Mouse (Mus musculus): ENCODE results near the gene Pex11a. TPM values are rescaled to one million over a fixed set of nuclear protein-coding genes. Genes with fewer than 3 reads are reported as not detected.

Gene Pex11a
- polyA plus RNA-seq, 1 experiment from 2014 or later, result 17.5 TPM

DNA sequence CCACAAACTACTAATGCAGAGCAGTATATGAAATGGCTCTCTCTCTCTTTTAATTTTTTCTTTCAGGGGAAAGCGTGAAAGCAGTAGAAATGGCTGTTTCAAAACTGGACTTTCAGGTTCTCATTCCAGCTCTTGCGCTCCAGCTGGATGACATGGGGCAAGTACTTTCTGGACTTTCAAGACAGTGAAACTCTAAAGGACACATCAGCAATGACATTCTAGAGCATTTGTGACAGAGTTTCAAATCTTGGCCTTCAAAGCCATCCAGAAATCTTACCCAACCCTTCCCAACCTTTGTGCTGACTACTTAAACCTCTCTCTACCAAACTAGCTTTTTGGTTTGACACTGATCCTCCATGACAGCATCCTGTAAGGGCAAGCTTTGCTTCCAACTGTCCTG lies 4.0 kb downstream of the Pex11a start:
- DNase-seq (ENCODE audit: low read depth, low spot score), result no peak
- H3K27me3 ChIP-seq, result no peaks in the 10 kb centered on the region
- ChIA-PET CTCF (interaction anchor here (3.3 kb wide), 1 partner anchor 11 kb away, joined by 13 read pairs; no protein-coding TSS in a partner anchor), POLR2A (interaction anchor here (0.6 kb wide), 1 partner anchor 375 kb away, joined by 3 read pairs; no protein-coding TSS in a partner anchor)
- in situ Hi-C loops (cut with MboI; ENCODE audit: low pct_unique_long_range_greater_than_20kb), result no loop called here
- no peak for TF ChIP-seq CTCF (IDR thresholded peaks at IDR 0.05)
- ATAC-seq, result no peak

DNA sequence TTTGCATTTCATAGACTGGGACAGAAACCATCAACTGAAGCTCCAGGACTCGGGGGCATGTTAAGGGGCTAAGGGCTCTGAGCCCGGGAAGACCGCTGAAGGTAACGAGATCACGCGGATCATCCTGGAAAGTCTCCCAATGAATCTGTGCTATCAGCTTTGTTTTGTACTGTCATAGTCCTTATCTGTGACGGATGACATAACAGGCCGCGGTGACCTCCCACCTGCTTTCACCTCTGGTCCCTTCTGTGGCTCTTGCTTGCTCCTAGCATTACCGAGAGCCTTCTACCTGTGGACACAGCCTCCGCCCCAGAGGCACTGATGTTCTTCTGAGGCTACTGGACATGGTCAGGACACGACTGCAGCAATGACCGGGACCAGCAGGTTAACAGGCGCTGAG lies 6.4 kb downstream of the Pex11a start:
- ChIA-PET CTCF (interaction anchor here (3.3 kb wide), 1 partner anchor 9 kb away, joined by 13 read pairs; no protein-coding TSS in a partner anchor), POLR2A (no interaction called here)
- no peaks in the 10 kb centered on the region for H3K27me3 ChIP-seq
- DNase-seq (ENCODE audit: low read depth, low spot score), result no peak
- ATAC-seq, result no peak
- in situ Hi-C loops (cut with MboI; ENCODE audit: low pct_unique_long_range_greater_than_20kb), result no loop called here
- TF ChIP-seq CTCF (IDR thresholded peaks at IDR 0.05), result no peak

DNA sequence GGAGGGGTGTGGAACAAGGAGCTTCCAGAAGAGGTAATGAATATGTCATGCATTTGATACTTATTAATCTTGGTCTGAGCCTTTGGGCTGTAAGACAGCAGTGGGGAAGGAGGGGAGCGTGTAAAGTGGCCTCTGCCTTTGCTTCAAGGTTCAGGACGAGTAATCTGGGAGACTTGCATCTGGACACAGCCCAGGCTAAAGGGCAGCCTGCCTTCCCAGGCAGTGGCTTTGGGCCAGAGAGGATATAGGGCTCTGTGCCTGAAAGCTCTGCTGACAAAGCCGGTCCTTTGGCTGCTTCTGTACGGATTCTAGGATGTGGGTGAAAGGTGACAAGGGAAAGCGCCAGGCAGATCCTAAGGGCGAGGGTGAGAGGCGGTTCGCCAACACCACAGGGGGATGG lies 8.4 kb downstream of the Pex11a start:
- ChIA-PET POLR2A (interaction anchor here (0.6 to 1.3 kb wide), 2 partner anchors 9 to 156 kb away, joined by 3 to 5 read pairs; partner anchors contain the start of genes Pex11a and Wdr93), CTCF (no interaction called here)
- no peak for TF ChIP-seq CTCF (IDR thresholded peaks at IDR 0.05)
- DNase-seq (ENCODE audit: low read depth, low spot score), result no peak
- no peak for ATAC-seq
- in situ Hi-C loops (cut with MboI; ENCODE audit: low pct_unique_long_range_greater_than_20kb), result no loop called here
- no peaks in the 10 kb centered on the region for H3K27me3 ChIP-seq

DNA sequence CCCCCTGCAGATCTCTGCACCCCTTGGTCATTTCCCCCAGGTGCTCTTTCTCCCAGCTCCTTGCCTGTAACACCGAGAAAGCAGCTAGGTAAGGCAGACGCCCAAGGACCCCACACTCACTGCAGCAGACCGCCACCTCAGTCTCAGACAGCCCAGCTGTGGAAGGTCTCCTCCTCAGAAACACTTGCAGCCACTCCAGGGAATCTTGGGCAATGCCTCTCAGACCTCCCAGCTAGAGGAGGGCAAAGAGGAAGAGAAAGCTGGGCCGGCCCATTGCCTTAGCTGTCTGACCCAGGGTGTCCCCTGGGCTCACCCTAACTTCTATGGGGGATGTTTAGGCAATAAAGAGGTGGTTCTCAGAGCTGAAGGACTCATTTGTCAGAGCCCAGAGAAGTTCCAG lies 10.3 kb downstream of the Pex11a start, which contains the start of gene Plin1:
TSS of gene Plin1 (minus strand) at position 282 of the 400 bp plus-strand sequence.
- POLR2A ChIA-PET, result no interaction called here
- in situ Hi-C loops (cut with MboI; ENCODE audit: low pct_unique_long_range_greater_than_20kb), result no loop called here

DNA sequence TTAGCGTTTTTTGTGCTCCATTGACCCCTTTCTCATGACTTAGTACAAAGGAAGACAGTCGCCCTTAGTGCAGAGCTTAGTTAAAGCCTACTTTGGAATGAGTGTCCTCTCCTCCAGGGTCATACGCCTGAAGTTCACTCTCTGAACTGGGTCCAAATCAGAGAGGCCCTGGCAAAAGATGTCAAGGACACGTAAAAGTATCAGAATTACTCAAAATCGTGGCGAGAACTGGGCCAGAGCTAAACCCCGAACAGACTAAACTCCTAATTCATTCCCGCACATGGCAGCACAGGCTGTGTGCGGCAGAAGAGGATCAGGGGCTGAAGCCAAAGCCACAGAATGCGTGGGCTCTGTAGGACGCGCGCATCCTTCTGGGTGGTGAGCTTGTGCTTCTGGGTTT lies 11.5 kb downstream of the Pex11a start:
- in situ Hi-C loops (cut with MboI; ENCODE audit: low pct_unique_long_range_greater_than_20kb), result no loop called here
- DNase-seq (ENCODE audit: low read depth, low spot score) (no peak), ATAC-seq (no peak)
- CTCF ChIA-PET, result interaction anchor here (7.4 kb wide), 1 partner anchor 30 kb away, joined by 32 read pairs; no protein-coding TSS in a partner anchor
- no peaks in the 10 kb centered on the region for H3K27me3 ChIP-seq
- POLR2A ChIA-PET, result no interaction called here
- TF ChIP-seq CTCF (IDR thresholded peaks at IDR 0.05), result no peak

More for the DNA sequence above, 10.3 kb downstream of the Pex11a start, which contains the start of gene Plin1:
- DNase-seq (ENCODE audit: low read depth, low spot score), result no peak
- ATAC-seq, result no peak
- H3K27me3 ChIP-seq, result no peaks in the 10 kb centered on the region
- CTCF ChIA-PET, result interaction anchor here (1.6 kb wide), 1 partner anchor 65 kb away, joined by 6 read pairs; no protein-coding TSS in a partner anchor
- TF ChIP-seq CTCF (IDR thresholded peaks at IDR 0.05), result no peak

DNA sequence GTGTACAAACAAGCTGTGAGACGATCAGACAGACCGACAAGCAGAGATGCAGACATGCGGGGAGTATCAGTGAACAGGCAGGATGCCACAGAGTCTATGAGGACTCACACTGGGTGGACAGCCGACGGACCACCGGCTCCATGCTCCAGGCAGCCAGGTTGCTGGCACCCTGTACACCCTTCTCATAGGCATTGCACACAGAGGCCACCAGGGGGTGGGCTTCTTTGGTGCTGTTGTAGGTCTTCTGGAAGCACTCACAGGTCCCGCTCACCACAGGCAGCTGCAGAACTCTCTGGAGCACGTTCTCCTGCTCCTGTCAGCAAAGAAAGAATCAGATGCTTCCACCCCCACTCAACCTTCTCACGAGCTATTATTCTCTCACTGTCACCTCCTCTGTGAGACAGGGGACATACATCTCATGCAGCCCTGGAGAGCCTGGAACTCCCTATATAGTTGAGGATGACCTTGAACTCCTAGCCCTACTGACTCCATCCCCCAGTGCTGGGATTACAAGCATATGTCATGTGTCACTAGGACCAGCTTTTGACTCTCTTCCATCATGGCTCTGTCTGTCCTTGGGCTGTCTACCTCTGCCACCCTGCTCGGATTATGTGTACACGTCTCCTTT lies 13.1 kb downstream of the Pex11a start:
- H3K27me3 ChIP-seq, result peaks cover 5% of the 10 kb centered on the region
- ATAC-seq (no peak), DNase-seq (ENCODE audit: low read depth, low spot score) (no peak)
- TF ChIP-seq CTCF (IDR thresholded peaks at IDR 0.05), result no peak
- ChIA-PET POLR2A (no interaction called here), CTCF (interaction anchor here (0.9 to 7.4 kb wide), 10 partner anchors 10 to 234 kb away, joined by 3 to 32 read pairs (median 6); partner anchors contain the start of gene Ticrr)
- in situ Hi-C loops (cut with MboI; ENCODE audit: low pct_unique_long_range_greater_than_20kb), result loop anchor here (5.0 kb wide), 2 partner anchors 53 to 118 kb away; no protein-coding TSS in a partner anchor

DNA sequence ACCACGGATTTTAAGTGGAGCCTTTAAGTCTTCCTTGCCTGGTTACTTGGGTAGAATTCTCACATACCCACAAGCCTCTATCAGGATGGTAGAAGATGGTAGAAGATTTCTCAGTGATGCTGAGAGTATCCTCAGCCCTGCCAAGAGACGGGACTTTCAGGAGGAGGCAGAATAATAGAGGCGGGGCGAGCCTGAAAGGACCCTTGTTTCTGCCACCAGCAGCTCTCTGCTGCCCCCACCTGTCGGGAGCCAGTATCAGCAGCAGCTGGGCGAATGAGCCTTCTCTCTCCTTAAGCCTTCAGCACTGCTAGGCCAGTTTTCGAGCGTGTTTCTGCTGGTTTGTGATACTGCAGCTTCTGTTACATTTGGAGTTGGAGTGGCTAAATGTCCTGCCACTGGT lies 13.8 kb downstream of the Pex11a start:
- peak; percentile 95 for TF ChIP-seq CTCF (IDR thresholded peaks at IDR 0.05)
- ChIA-PET CTCF (interaction anchor here (0.8 to 7.4 kb wide), 17 partner anchors 9 to 234 kb away, joined by 3 to 32 read pairs (median 4); partner anchors contain the start of gene Ticrr), POLR2A (interaction anchor here (1.2 kb wide), 1 partner anchor 14 kb away, joined by 3 read pairs; the partner anchor contains the start of gene Kif7)
- ATAC-seq (peak; percentile 54), DNase-seq (ENCODE audit: low read depth, low spot score) (no peak)
- in situ Hi-C loops (cut with MboI; ENCODE audit: low pct_unique_long_range_greater_than_20kb), result loop anchor here (5.0 kb wide), 2 partner anchors 52 to 117 kb away; no protein-coding TSS in a partner anchor
- peaks cover 8% of the 10 kb centered on the region for H3K27me3 ChIP-seq

DNA sequence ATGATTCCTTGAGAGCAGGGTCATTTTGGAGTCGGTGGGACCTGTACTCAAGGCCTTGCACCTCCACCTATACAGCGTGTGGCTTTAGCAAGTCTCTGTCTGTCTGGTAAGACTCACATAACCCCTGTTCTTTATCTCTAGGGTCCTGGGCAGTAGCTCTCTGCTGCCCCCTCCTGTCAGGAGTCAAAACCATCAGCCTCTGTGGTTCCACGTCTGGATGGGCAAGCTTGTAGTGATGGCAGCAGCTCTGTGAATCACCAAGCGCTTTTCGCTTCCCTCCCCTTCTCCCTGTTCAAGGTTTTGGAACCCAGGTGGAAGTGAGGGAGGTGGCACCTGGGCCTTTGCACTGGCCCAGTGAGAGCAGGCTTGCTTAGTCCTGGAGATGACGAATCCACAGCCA lies 14.7 kb downstream of the Pex11a start:
- in situ Hi-C loops (cut with MboI; ENCODE audit: low pct_unique_long_range_greater_than_20kb), result loop anchor here (5.0 kb wide), 2 partner anchors 51 to 116 kb away; no protein-coding TSS in a partner anchor
- ChIA-PET CTCF (interaction anchor here (0.8 to 7.4 kb wide), 20 partner anchors 8 to 233 kb away, joined by 3 to 32 read pairs (median 6); no protein-coding TSS in a partner anchor), POLR2A (interaction anchor here (1.2 kb wide), 1 partner anchor 13 kb away, joined by 3 read pairs; the partner anchor contains the start of gene Kif7)
- TF ChIP-seq CTCF (IDR thresholded peaks at IDR 0.05), result peak; percentile 91
- H3K27me3 ChIP-seq, result peaks cover 8% of the 10 kb centered on the region
- DNase-seq (ENCODE audit: low read depth, low spot score) (no peak), ATAC-seq (peak; percentile 17)

DNA sequence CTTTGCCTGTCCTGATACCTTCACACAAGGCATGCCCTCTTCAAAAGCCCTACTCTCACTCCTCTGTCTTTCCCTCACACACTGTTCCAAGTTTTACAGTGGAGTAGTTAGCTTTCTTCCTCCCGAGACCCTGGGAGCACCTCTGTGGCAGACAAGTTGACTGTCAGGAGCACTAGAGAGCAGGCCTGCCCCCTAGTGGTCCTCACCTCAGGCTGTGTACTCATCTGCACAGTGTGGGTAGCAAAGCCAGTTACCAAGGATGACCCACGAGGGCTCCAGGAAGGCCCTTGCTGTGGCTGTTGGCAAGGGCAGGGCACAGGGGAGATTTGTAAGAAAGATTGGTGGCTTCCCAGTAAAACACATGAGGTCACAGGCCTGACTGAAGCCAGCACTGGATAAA lies 15.8 kb downstream of the Pex11a start:
- POLR2A ChIA-PET, result no interaction called here
- CTCF ChIA-PET, result interaction anchor here (0.6 to 7.4 kb wide), 12 partner anchors 10 to 114 kb away, joined by 3 to 32 read pairs (median 3); no protein-coding TSS in a partner anchor
- no peak for DNase-seq (ENCODE audit: low read depth, low spot score)
- in situ Hi-C loops (cut with MboI; ENCODE audit: low pct_unique_long_range_greater_than_20kb), result loop anchor here (5.0 kb wide), 2 partner anchors 50 to 115 kb away; no protein-coding TSS in a partner anchor
- ATAC-seq, result no peak
- peaks cover 14% of the 10 kb centered on the region for H3K27me3 ChIP-seq
- TF ChIP-seq CTCF (IDR thresholded peaks at IDR 0.05), result peak; percentile 90

DNA sequence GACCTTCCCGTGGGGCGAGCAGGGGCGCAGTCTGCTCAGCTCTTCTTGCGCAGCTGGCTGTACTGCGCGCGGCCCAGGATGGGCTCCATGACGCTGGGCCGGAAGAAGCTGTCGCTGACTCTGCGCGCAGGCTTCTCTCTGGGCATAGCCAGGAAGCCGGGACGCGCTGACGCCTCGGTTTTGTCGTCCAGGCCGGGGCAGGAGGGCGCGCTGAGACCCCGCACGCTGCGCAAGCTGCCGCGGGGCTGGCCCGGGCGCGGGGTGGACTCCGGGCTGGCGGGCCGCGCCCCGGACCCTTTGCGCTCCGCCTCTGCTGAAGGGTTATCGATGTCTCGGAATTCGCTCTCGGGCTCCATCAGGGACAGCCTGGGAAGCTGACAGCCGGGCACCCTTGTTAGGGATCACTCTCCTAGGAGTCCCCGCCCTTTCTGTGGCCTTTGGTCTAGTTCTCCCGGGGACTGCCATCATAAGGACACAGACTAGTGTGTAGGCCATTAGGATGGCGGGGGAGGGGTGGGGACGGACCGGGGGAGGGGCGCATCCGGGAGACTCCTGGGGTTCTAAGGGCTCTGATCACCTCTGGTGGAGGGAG lies 21.4 kb downstream of the Pex11a start:
- POLR2A ChIA-PET, result no interaction called here
- ATAC-seq, result no peak

More for the DNA sequence above, 21.4 kb downstream of the Pex11a start:
- CTCF ChIA-PET, result no interaction called here
- H3K27me3 ChIP-seq, result peaks cover 20% of the 10 kb centered on the region
- no peak for DNase-seq (ENCODE audit: low read depth, low spot score)
- TF ChIP-seq CTCF (IDR thresholded peaks at IDR 0.05), result no peak
- in situ Hi-C loops (cut with MboI; ENCODE audit: low pct_unique_long_range_greater_than_20kb), result no loop called here
